Mouse (Mus musculus) heart, postnatal 10 days (tissue): ENCODE measurements around the gene Hectd2. TPM values are rescaled to one million over a fixed set of nuclear protein-coding genes. Genes with fewer than 3 reads are reported as not detected.
A peak's percentile ranks its signal among the peaks of the same experiment; 100 is the strongest.

Experiments used
- DNase-seq, 2 experiments: peaks; one replicate each; pipeline ENCODE4 v3.0.0; 2021
- intact Hi-C: fragments of 180-260 bp; cut with DNase I; formaldehyde crosslinking; loops from one replicate; pipeline ENCODE4 v1.15.1; 2025
- total RNA-seq, 2 experiments: library from RNA; stranded (reverse); gene quantifications; 2 replicates each; pipeline ENCODE4 v1.2.3; 2021

Hectd2 gene
- 1 to 10 TPM; 3.0 to 3.1 TPM for total RNA-seq

GRCm38 (mm10) chr19:36554046-36554784, at the start of gene Hectd2:
Hectd2 (plus strand) TSS chr19:36554639.
- DNase-seq = peak; percentile 65 to 71
- intact Hi-C loops = loop anchor here (2.0 to 10.0 kb wide), 3 partner anchors 15 to 459 kb away; partner anchors contain the start of gene Ppp1r3c

- no peak for DNase-seq
- intact Hi-C loops = no loop called here
These were observed 49.7 kb upstream of the Hectd2 start for GRCm38 (mm10) chr19:36504716-36505115.

GRCm38 (mm10) chr19:36511305-36511704, 43.1 kb upstream of the Hectd2 start:
- DNase-seq = no peak
- intact Hi-C loops = no loop called here

GRCm38 (mm10) chr19:36518461-36518860, 36.0 kb upstream of the Hectd2 start:
- intact Hi-C loops = no loop called here
- DNase-seq = no peak

- no peak for DNase-seq
- intact Hi-C loops = no loop called here
These were observed 32.9 kb upstream of the Hectd2 start for GRCm38 (mm10) chr19:36521568-36521967.

GRCm38 (mm10) chr19:36522558-36523195, 31.8 kb upstream of the Hectd2 start:
- intact Hi-C loops = no loop called here
- DNase-seq = no peak

- no peak for DNase-seq
- intact Hi-C loops = no loop called here
These were observed 29.4 kb upstream of the Hectd2 start for GRCm38 (mm10) chr19:36525071-36525470.

GRCm38 (mm10) chr19:36533082-36533481, 21.4 kb upstream of the Hectd2 start:
- intact Hi-C loops = no loop called here
- DNase-seq = no peak

GRCm38 (mm10) chr19:36534011-36534765, 20.3 kb upstream of the Hectd2 start:
- intact Hi-C loops = no loop called here
- DNase-seq = peak; percentile 30 to 39

GRCm38 (mm10) chr19:36534766-36535140, 19.7 kb upstream of the Hectd2 start:
- intact Hi-C loops = loop anchor here (5.0 kb wide), 1 partner anchor 203 kb away; the partner anchor contains the start of gene Ppp1r3c
- peak; percentile 66 to 73 for DNase-seq

GRCm38 (mm10) chr19:36535186-36535585, 19.3 kb upstream of the Hectd2 start:
- no peak for DNase-seq

GRCm38 (mm10) chr19:36535878-36536277, 18.6 kb upstream of the Hectd2 start:
- intact Hi-C loops = loop anchor here (5.0 kb wide), 1 partner anchor 201 kb away; the partner anchor contains the start of gene Ppp1r3c
- no peak for DNase-seq

More at GRCm38 (mm10) chr19:36535186-36535585, 19.3 kb upstream of the Hectd2 start:
- intact Hi-C loops = loop anchor here (5.0 kb wide), 1 partner anchor 202 kb away; the partner anchor contains the start of gene Ppp1r3c

- DNase-seq = no peak
- intact Hi-C loops = loop anchor here (5.0 kb wide), 1 partner anchor 200 kb away; the partner anchor contains the start of gene Ppp1r3c
These were observed 17.5 kb upstream of the Hectd2 start for GRCm38 (mm10) chr19:36536929-36537328.

GRCm38 (mm10) chr19:36538528-36538927, 15.9 kb upstream of the Hectd2 start:
- peak; percentile 42 to 65 for DNase-seq
- intact Hi-C loops = loop anchor here (2.0 to 5.0 kb wide), 2 partner anchors 16 to 199 kb away; partner anchors contain the start of genes Hectd2 and Ppp1r3c

- intact Hi-C loops = loop anchor here (2.0 to 5.0 kb wide), 2 partner anchors 15 to 198 kb away; partner anchors contain the start of genes Hectd2 and Ppp1r3c
- no peak for DNase-seq
These were observed 15.1 kb upstream of the Hectd2 start for GRCm38 (mm10) chr19:36539311-36539710.

- intact Hi-C loops = no loop called here
- DNase-seq = no peak
These were observed 14.3 kb upstream of the Hectd2 start for GRCm38 (mm10) chr19:36540012-36540606.

GRCm38 (mm10) chr19:36540776-36541175, 13.7 kb upstream of the Hectd2 start:
- intact Hi-C loops = no loop called here

GRCm38 (mm10) chr19:36553561-36554045, 836 bp upstream of the Hectd2 start:
- intact Hi-C loops = loop anchor here (2.0 to 10.0 kb wide), 3 partner anchors 15 to 459 kb away; partner anchors contain the start of gene Ppp1r3c
- DNase-seq = no peak

More at GRCm38 (mm10) chr19:36540776-36541175, 13.7 kb upstream of the Hectd2 start:
- no peak for DNase-seq

GRCm38 (mm10) chr19:36554785-36555595, 551 bp downstream of the Hectd2 start:
- intact Hi-C loops = loop anchor here (2.0 to 10.0 kb wide), 3 partner anchors 16 to 460 kb away; partner anchors contain the start of gene Ppp1r3c
- peak; percentile 63 to 65 for DNase-seq
